Mouse (Mus musculus): ENCODE results near the gene Pknox2. TPM values are rescaled to one million over a fixed set of nuclear protein-coding genes. Genes with fewer than 3 reads are reported as not detected.

Pknox2 gene
- polyA plus RNA-seq, 2 experiments = 7.3 to 14.5 TPM

DNA sequence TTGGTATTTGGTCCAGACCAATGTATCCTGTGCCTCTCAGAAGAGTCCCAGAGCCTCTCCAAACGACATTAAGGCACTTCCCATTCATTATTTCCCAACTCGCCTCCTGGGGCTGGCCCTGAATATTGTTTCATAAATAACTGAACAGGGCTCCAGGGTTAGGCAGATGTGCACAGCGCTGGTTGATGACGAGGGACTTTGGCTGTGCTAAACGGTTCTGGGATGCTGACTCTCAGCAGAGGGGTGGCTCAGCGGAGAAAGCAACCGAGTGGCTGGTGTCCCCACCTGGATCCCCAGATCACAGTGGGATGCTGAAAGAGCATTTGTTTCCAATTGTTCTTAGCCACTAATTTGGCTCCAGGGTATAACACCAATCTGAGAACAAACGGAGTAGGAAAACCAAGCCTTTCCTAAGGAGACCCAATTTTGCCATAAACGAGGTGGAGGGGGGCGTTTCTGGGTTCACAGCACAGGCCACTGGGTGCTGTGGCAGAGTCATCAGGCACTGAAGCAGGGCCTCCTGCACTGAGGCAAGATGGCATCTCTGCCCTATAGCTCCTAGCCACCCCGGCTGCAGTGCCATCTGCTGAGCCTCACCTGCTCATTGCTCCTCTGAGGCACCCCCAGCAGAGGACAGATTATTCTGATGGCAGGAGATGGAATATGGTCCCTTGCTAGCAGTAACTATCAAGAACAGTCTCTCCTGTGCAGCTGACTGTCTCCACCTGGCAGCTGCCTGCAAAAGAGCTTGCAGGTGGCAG, 52.8 kb downstream of the Pknox2 start:
- H3K36me3 ChIP-seq (ENCODE audit: control insufficient read depth, insufficient read depth, low read length) = no peaks in the 10 kb centered on the region
- ATAC-seq (ENCODE audit: low FRiP score, low read depth) = no peak
- H3K4me2 ChIP-seq (replicated peaks; ENCODE audit: low read depth, low read length, severe bottlenecking) = no peak overlapping the region
- H3K9me3 ChIP-seq (ENCODE audit: control insufficient read depth, low read length) = no peaks in the 10 kb centered on the region
- no peak overlapping the region for H3K27ac ChIP-seq (replicated peaks; ENCODE audit: low read depth, low read length)
- peaks cover 10% of the 10 kb centered on the region for H3K4me1 ChIP-seq (ENCODE audit: control insufficient read depth, insufficient read depth, low read length)
- H3K27me3 ChIP-seq (ENCODE audit: control insufficient read depth, insufficient read depth, low read length) = no peaks in the 10 kb centered on the region
- H3K4me3 ChIP-seq (replicated peaks; ENCODE audit: low read length) = no peak overlapping the region
- no peak overlapping the region for H3K9ac ChIP-seq (ENCODE audit: low read depth, low read length, severe bottlenecking)
- TF ChIP-seq POLR2A (IDR thresholded peaks at IDR 0.05; ENCODE audit: borderline replicate concordance, extremely low read depth, insufficient read depth, insufficient read length) = no peak
- 28% methylated on average over 11 of the region's 11 CpGs for WGBS
- no peak for DNase-seq (ENCODE audit: low spot score)

DNA sequence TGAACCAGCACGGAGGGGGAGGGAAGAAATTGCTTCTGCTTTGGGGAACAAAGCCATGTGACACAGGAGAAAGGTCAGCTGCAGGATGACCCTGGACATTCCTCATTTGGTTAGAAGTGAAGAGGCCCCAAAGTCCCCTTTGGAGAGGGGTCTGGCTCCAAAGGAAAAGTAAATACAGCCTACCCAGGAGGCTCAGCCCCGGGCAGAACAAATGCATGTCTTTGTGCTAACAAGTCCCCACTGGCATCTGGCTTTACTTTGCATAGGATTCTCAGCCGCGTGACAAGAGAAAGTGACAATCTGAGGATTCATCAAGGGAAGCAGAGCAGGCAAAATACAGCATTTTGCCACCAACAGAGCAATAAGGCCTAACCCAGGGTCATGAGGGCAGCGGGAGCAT, 54.1 kb downstream of the Pknox2 start:
- WGBS = 8% methylated on average over 5 of the region's 5 CpGs
- Histone ChIP-seq H3K4me3 (replicated peaks; ENCODE audit: low read length) (no peak overlapping the region), H3K4me1 (ENCODE audit: control insufficient read depth, insufficient read depth, low read length) (peaks cover 10% of the 10 kb centered on the region), H3K4me2 (replicated peaks; ENCODE audit: low read depth, low read length, severe bottlenecking) (no peak overlapping the region), H3K9ac (ENCODE audit: low read depth, low read length, severe bottlenecking) (no peak overlapping the region), H3K27ac (replicated peaks; ENCODE audit: low read depth, low read length) (no peak overlapping the region), H3K27me3 (ENCODE audit: control insufficient read depth, insufficient read depth, low read length) (no peaks in the 10 kb centered on the region), H3K36me3 (ENCODE audit: control insufficient read depth, insufficient read depth, low read length) (no peaks in the 10 kb centered on the region), H3K9me3 (ENCODE audit: control insufficient read depth, low read length) (no peaks in the 10 kb centered on the region)
- ATAC-seq (ENCODE audit: low FRiP score, low read depth) (no peak), DNase-seq (ENCODE audit: low spot score) (no peak)
- no peak for TF ChIP-seq POLR2A (IDR thresholded peaks at IDR 0.05; ENCODE audit: borderline replicate concordance, extremely low read depth, insufficient read depth, insufficient read length)

DNA sequence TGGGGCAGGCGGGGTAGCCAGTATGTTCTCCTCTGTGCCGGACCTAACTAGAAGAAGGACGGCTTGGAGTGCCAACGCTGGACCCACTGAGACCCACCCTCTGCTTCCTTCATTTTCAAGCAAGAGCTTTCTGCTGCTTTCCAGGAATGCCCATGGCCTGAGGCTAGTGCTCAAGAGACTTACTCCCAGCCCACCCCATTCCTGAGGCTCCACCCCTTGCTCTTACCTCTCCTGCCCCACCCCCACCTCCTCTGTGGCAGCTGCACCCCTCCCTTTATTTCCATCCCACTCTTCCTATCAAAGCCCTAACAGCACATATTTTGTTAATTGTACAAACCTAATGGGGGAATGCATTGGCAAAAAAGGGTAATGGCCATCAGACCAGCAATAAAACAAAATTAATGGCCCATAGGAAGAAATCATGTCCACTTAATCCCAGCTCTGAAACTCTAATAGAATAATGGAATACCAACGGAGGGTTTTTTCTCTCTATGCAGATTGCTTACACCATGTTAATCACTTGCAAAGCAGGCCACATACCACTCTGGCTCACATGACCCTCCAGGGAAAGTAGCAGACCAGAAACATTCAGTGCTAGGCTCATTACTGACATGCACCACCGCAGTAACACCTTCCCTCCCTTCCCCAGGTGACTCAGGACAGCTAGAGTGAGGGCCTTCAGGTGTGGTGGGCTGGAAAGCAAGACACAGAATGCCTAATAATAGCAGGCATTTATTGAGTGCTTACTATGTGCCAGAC, 57.1 kb downstream of the Pknox2 start:
- Histone ChIP-seq H3K9ac (ENCODE audit: low read depth, low read length, severe bottlenecking) (no peak overlapping the region), H3K4me2 (replicated peaks; ENCODE audit: low read depth, low read length, severe bottlenecking) (no peak overlapping the region), H3K4me3 (replicated peaks; ENCODE audit: low read length) (no peak overlapping the region), H3K9me3 (ENCODE audit: control insufficient read depth, low read length) (no peaks in the 10 kb centered on the region), H3K27ac (replicated peaks; ENCODE audit: low read depth, low read length) (no peak overlapping the region), H3K27me3 (ENCODE audit: control insufficient read depth, insufficient read depth, low read length) (no peaks in the 10 kb centered on the region), H3K4me1 (ENCODE audit: control insufficient read depth, insufficient read depth, low read length) (peaks cover 10% of the 10 kb centered on the region), H3K36me3 (ENCODE audit: control insufficient read depth, insufficient read depth, low read length) (no peaks in the 10 kb centered on the region)
- WGBS = 31% methylated on average over 6 of the region's 6 CpGs
- DNase-seq (ENCODE audit: low spot score) = no peak
- no peak for TF ChIP-seq POLR2A (IDR thresholded peaks at IDR 0.05; ENCODE audit: borderline replicate concordance, extremely low read depth, insufficient read depth, insufficient read length)
- no peak for ATAC-seq (ENCODE audit: low FRiP score, low read depth)

DNA sequence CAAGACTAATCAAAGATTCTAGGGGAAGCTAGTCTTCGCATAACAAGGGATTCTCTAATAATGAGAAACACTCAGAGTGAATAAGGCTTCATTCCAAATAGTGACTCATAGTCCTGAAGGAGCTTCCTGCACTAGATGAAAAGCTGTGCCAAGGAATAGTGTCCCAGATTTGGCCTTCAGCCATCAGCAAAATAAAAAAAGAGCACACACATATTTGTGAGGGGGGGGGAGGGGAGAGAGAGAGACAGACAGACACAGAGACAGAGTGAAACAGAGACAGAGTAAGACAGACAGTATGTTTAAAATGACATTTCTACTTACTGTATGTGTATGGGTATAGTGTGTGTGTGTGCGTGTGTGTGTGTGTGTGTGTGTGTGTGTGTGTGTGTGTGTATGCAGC, 61.8 kb downstream of the Pknox2 start:
- Histone ChIP-seq H3K27ac (replicated peaks; ENCODE audit: low read depth, low read length) (no peak overlapping the region), H3K9ac (ENCODE audit: low read depth, low read length, severe bottlenecking) (no peak overlapping the region), H3K36me3 (ENCODE audit: control insufficient read depth, insufficient read depth, low read length) (no peaks in the 10 kb centered on the region), H3K4me3 (replicated peaks; ENCODE audit: low read length) (no peak overlapping the region), H3K9me3 (ENCODE audit: control insufficient read depth, low read length) (no peaks in the 10 kb centered on the region), H3K4me1 (ENCODE audit: control insufficient read depth, insufficient read depth, low read length) (0 out of 2 replicates have a peak, but pooled peaks cover 4% of the 10 kb centered on the region), H3K27me3 (ENCODE audit: control insufficient read depth, insufficient read depth, low read length) (no peaks in the 10 kb centered on the region), H3K4me2 (replicated peaks; ENCODE audit: low read depth, low read length, severe bottlenecking) (no peak overlapping the region)
- no peak for ATAC-seq (ENCODE audit: low FRiP score, low read depth)
- 72% methylated on average over 2 of the region's 2 CpGs for WGBS
- TF ChIP-seq POLR2A (IDR thresholded peaks at IDR 0.05; ENCODE audit: borderline replicate concordance, extremely low read depth, insufficient read depth, insufficient read length) = no peak
- DNase-seq (ENCODE audit: low spot score) = peak; percentile 66

DNA sequence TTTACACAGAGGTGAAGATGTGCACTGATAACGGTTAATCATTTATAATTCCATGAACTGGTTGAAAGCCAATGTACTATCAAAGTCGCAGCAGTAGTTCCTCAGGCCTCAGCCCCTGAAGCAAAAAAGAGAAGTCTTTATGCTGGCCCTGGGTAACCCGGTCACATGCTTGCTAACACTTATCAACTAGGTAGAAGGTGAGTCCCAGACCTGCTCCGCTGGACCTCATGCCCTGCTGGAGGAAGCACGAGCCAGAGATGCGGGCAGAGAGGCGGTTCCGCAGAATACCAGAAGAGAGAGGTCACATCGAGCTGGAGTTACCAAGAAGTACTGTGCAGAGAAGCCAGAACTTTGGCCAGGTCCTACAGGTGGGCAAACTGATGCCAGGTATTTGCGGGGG, 65.0 kb downstream of the Pknox2 start:
- no peaks in the 10 kb centered on the region for H3K4me1 ChIP-seq (ENCODE audit: control insufficient read depth, insufficient read depth, low read length)
- no peak overlapping the region for H3K4me3 ChIP-seq (replicated peaks; ENCODE audit: low read length)
- ATAC-seq (ENCODE audit: low FRiP score, low read depth) (no peak), DNase-seq (ENCODE audit: low spot score) (no peak)
- no peaks in the 10 kb centered on the region for H3K27me3 ChIP-seq (ENCODE audit: control insufficient read depth, insufficient read depth, low read length)
- H3K9me3 ChIP-seq (ENCODE audit: control insufficient read depth, low read length) = no peaks in the 10 kb centered on the region
- H3K27ac ChIP-seq (replicated peaks; ENCODE audit: low read depth, low read length) = no peak overlapping the region
- no peak overlapping the region for H3K9ac ChIP-seq (ENCODE audit: low read depth, low read length, severe bottlenecking)
- no peak for TF ChIP-seq POLR2A (IDR thresholded peaks at IDR 0.05; ENCODE audit: borderline replicate concordance, extremely low read depth, insufficient read depth, insufficient read length)
- H3K4me2 ChIP-seq (replicated peaks; ENCODE audit: low read depth, low read length, severe bottlenecking) = no peak overlapping the region
- WGBS = 91% methylated on average over 10 of the region's 10 CpGs
- no peaks in the 10 kb centered on the region for H3K36me3 ChIP-seq (ENCODE audit: control insufficient read depth, insufficient read depth, low read length)

Data from limb, embryonic 14.5 days (tissue).